Mouse (Mus musculus) myocyte (in vitro differentiated cells): ENCODE results near the gene Kdm4b. TPM values are rescaled to one million over a fixed set of nuclear protein-coding genes. Genes with fewer than 3 reads are reported as not detected.

Experiments used
- H3K27me3 ChIP-seq: one replicate; pipeline ENCODE4 v1.6.1; 2011; ENCODE audit not compliant: control insufficient read depth, insufficient read depth, insufficient read length
- H3K36me3 ChIP-seq: one replicate; pipeline ENCODE4 v1.6.1; 2011; ENCODE audit not compliant: control insufficient read depth, insufficient read depth
- H3K4me2 ChIP-seq: one replicate; pipeline ENCODE4 v1.6.1; 2011; ENCODE audit warnings: low read depth, control low read depth
- H3K4me3 ChIP-seq: one replicate; pipeline ENCODE4 v1.5.1; 2011; ENCODE audit warnings: mild to moderate bottlenecking, control low read depth, moderate library complexity
- H3K79me2 ChIP-seq: one replicate; pipeline ENCODE4 v1.6.1; 2011; ENCODE audit not compliant: control insufficient read depth, insufficient read depth
- H3ac ChIP-seq: one replicate; pipeline ENCODE4 v1.6.1; 2011; ENCODE audit not compliant: control insufficient read depth, insufficient read length
- CEBPB ChIP-seq: IDR thresholded peaks from 2 replicates; pipeline ENCODE4 v1.6.1; 2011; ENCODE audit warnings: mild to moderate bottlenecking, moderate library complexity; ENCODE audit not compliant: poor library complexity, insufficient read depth, severe bottlenecking
- E2F4 ChIP-seq: IDR thresholded peaks from one replicate; pipeline ENCODE4 v1.6.1; 2011; ENCODE audit warnings: mild to moderate bottlenecking, control low read depth, moderate library complexity; ENCODE audit not compliant: insufficient read depth
- MAX ChIP-seq: IDR thresholded peaks from one replicate; pipeline ENCODE4 v1.6.1; 2011; ENCODE audit warnings: low read depth, mild to moderate bottlenecking, control low read depth
- MYOD1 ChIP-seq, 3 experiments: IDR thresholded peaks; one replicate each; pipeline ENCODE4 v1.6.1; 2011; ENCODE audit warnings: control low read depth in 2 of 3, low read depth in 2 of 3, mild to moderate bottlenecking in 2 of 3, moderate library complexity in 1 of 3; ENCODE audit not compliant: insufficient read length in 2 of 3, control insufficient read depth in 1 of 3
- MYOG ChIP-seq, 3 experiments: IDR thresholded peaks; one replicate each; pipeline ENCODE4 v1.6.1; 2011; ENCODE audit warnings: control low read depth in 2 of 3, low read depth in 2 of 3, mild to moderate bottlenecking in 2 of 3; ENCODE audit not compliant: insufficient read length in 2 of 3, control insufficient read depth in 1 of 3, insufficient read depth in 1 of 3
- POLR2A ChIP-seq: IDR thresholded peaks from one replicate; pipeline ENCODE4 v1.6.1; 2011; ENCODE audit warnings: low read depth, mild to moderate bottlenecking, control low read depth, moderate library complexity; ENCODE audit not compliant: insufficient read length
- POLR2AphosphoS2 ChIP-seq: IDR thresholded peaks from one replicate; pipeline ENCODE4 v1.6.1; 2011; ENCODE audit warnings: low read depth, control low read depth; ENCODE audit not compliant: insufficient read length
- REST ChIP-seq: IDR thresholded peaks from one replicate; pipeline ENCODE4 v1.6.1; 2011; ENCODE audit warnings: mild to moderate bottlenecking, control low read depth, moderate library complexity; ENCODE audit not compliant: insufficient read depth, insufficient read length
- SRF ChIP-seq: IDR thresholded peaks from one replicate; pipeline ENCODE4 v1.6.1; 2011; ENCODE audit warnings: low read depth; ENCODE audit not compliant: control insufficient read depth, insufficient read length
- TCF12 ChIP-seq: IDR thresholded peaks from one replicate; pipeline ENCODE4 v1.6.1; 2011; ENCODE audit warnings: mild to moderate bottlenecking, control low read depth; ENCODE audit not compliant: poor library complexity, insufficient read depth, severe bottlenecking
- TCF3 ChIP-seq: IDR thresholded peaks from one replicate; pipeline ENCODE4 v1.6.1; 2011; ENCODE audit warnings: low read depth, control low read depth; ENCODE audit not compliant: insufficient read length
- USF1 ChIP-seq: IDR thresholded peaks from one replicate; pipeline ENCODE4 v1.6.1; 2011; ENCODE audit warnings: low read depth, mild to moderate bottlenecking, control low read depth, moderate library complexity
- polyA plus RNA-seq: library from polyadenylated mRNA; unstranded; fragments of >200 nt; fragmentation: generic; extraction: Trizol; gene quantifications from one replicate; pipeline ENCODE4 v1.2.1, GENCODE M21; 2012; ENCODE audit warnings: missing spikeins

The Kdm4b gene
- polyA plus RNA-seq, 1 experiment = 31.3 TPM

- H3ac ChIP-seq = no peak overlapping the region
- H3K4me2 ChIP-seq = no peak overlapping the region
- no peaks in the 10 kb centered on the region for H3K36me3 ChIP-seq
- no peak overlapping the region for H3K4me3 ChIP-seq
- H3K79me2 ChIP-seq = no peaks in the 10 kb centered on the region
- TF ChIP-seq POLR2A (no peak), SRF (no peak), MYOD1 (IDR thresholded peaks at IDR 0.05; ENCODE audit: control insufficient read depth in 1 of 3, insufficient read length in 2 of 3, low read depth in 2 of 3) (no peak), E2F4 (no peak), USF1 (no peak), REST (no peak), TCF3 (no peak), TCF12 (no peak), MYOG (IDR thresholded peaks at IDR 0.05; ENCODE audit: control insufficient read depth in 1 of 3, insufficient read depth in 1 of 3, insufficient read length in 2 of 3, low read depth in 2 of 3) (no peak), MAX (no peak), CEBPB (no peak), POLR2AphosphoS2 (no peak)
- no peaks in the 10 kb centered on the region for H3K27me3 ChIP-seq
Observed at GRCm38 (mm10) chr17:56406878-56407277, 81.0 kb downstream of the Kdm4b start.

- H3K27me3 ChIP-seq = no peaks in the 10 kb centered on the region
- H3K4me2 ChIP-seq = no peak overlapping the region
- H3ac ChIP-seq = no peak overlapping the region
- H3K4me3 ChIP-seq = no peak overlapping the region
- H3K36me3 ChIP-seq = no peaks in the 10 kb centered on the region
- TF ChIP-seq USF1 (no peak), TCF3 (no peak), MYOD1 (IDR thresholded peaks at IDR 0.05; ENCODE audit: control insufficient read depth in 1 of 3, insufficient read length in 2 of 3, low read depth in 2 of 3) (no peak), E2F4 (no peak), CEBPB (no peak), POLR2A (no peak), MYOG (IDR thresholded peaks at IDR 0.05; ENCODE audit: control insufficient read depth in 1 of 3, insufficient read depth in 1 of 3, insufficient read length in 2 of 3, low read depth in 2 of 3) (no peak), POLR2AphosphoS2 (no peak), SRF (no peak), REST (no peak), TCF12 (no peak)
- H3K79me2 ChIP-seq = no peaks in the 10 kb centered on the region
Observed at GRCm38 (mm10) chr17:56407379-56407778, 81.5 kb downstream of the Kdm4b start.

- no peaks in the 10 kb centered on the region for H3K27me3 ChIP-seq
- no peak overlapping the region for H3K4me2 ChIP-seq
- H3K36me3 ChIP-seq = no peaks in the 10 kb centered on the region
- no peaks in the 10 kb centered on the region for H3K79me2 ChIP-seq
- no peak for TF ChIP-seq POLR2A
- peak; percentile 41 for TF ChIP-seq POLR2AphosphoS2
- no peak for TF ChIP-seq USF1
- H3K4me3 ChIP-seq = no peak overlapping the region
- no peak overlapping the region for H3ac ChIP-seq
Observed at GRCm38 (mm10) chr17:56408965-56409625, 83.2 kb downstream of the Kdm4b start.

DNA sequence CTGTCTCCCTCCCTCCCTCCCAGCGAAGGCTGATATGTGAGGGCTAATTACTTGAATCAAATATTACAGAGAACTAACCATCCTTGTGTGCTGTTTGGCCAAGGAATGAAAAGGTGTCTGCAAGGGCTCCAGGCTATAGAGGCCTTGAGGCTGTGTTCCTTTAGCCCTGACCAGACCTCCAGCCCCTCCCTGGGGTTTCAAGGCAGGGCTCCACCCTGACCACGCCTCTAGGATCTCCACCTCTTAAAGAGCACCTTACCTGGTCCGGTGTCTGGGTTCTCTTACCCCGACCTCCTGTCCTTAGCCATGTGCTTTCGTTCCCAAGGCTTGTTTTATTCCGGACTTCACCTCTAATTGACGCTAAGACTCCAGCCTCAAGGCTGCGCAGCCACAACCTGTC lies 83.9 kb downstream of the Kdm4b start:
- TF ChIP-seq USF1 = no peak
- TF ChIP-seq SRF = no peak
- no peak overlapping the region for H3ac ChIP-seq
- H3K4me2 ChIP-seq = no peak overlapping the region
- H3K4me3 ChIP-seq = no peak overlapping the region
- H3K79me2 ChIP-seq = no peaks in the 10 kb centered on the region
- H3K36me3 ChIP-seq = no peaks in the 10 kb centered on the region
- no peaks in the 10 kb centered on the region for H3K27me3 ChIP-seq

GRCm38 (mm10) chr17:56411437-56411836 lies 85.6 kb downstream of the Kdm4b start:
- no peak overlapping the region for H3ac ChIP-seq
- no peak overlapping the region for H3K4me3 ChIP-seq
- no peaks in the 10 kb centered on the region for H3K27me3 ChIP-seq
- no peaks in the 10 kb centered on the region for H3K79me2 ChIP-seq
- no peaks in the 10 kb centered on the region for H3K36me3 ChIP-seq
- TF ChIP-seq MYOD1 (IDR thresholded peaks at IDR 0.05; ENCODE audit: control insufficient read depth in 1 of 3, insufficient read length in 2 of 3, low read depth in 2 of 3) = no peak
- TF ChIP-seq TCF12 = no peak
- no peak for TF ChIP-seq CEBPB
- TF ChIP-seq POLR2A = no peak
- TF ChIP-seq MAX = no peak
- TF ChIP-seq REST = no peak
- TF ChIP-seq POLR2AphosphoS2 = no peak
- no peak for TF ChIP-seq USF1
- no peak for TF ChIP-seq TCF3
- TF ChIP-seq E2F4 = no peak
- TF ChIP-seq SRF = no peak
- no peak for TF ChIP-seq MYOG (IDR thresholded peaks at IDR 0.05; ENCODE audit: control insufficient read depth in 1 of 3, insufficient read depth in 1 of 3, insufficient read length in 2 of 3, low read depth in 2 of 3)
- no peak overlapping the region for H3K4me2 ChIP-seq
